Mouse (Mus musculus) mesoderm, embryonic 11.5 days (tissue): ENCODE measurements around the gene Phgdh.

Experiments used
- DNase-seq: peaks from one replicate; pipeline ENCODE4 v3.0.0-alpha.2; 2012; ENCODE audit warnings: low read depth, low spot score

The Phgdh gene

DNA sequence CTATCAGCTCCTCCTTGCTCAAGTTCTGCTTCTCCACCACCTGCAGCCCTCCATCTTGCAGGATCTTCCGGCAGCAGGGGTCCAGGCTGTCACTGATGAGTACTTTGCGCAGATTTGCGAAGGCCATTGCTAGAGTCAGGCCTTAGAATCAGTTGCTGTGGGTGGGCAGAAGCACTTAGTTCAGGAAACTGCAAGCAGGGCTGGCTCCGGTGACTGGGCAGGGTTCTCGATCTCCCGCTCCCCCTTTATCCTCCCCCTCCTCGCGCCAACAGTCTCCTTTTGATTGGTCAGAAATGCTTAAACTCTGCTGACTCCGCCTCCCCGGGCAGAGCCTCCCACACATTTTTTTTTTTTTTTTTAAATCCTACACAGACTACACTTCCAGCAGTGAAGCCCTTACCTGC lies at the start of gene Phgdh:
Gene Phgdh (minus strand): TSS at position 285 of the 404 bp plus-strand sequence.
- peak; percentile 90 for DNase-seq

DNA sequence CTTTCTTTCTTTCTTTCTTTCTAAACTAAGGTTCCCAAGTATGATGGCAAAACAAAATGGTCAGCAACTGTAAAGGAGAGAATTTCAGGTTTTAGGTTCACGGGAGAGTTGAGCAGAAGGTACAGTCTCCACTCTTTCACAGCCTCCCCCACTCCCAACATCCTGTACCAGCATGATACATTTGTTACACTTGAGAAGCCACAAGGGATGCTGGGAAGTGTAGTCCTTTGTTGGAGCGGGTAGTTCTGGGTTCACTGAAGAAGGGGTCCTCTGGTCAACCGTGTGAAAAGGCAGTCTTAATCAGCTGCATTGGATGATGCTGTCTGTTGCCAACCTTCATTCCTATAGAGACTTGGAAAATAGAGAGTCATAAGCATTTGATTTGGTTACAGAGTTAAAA lies 49.5 kb upstream of the Phgdh start:
- no peak for DNase-seq

DNA sequence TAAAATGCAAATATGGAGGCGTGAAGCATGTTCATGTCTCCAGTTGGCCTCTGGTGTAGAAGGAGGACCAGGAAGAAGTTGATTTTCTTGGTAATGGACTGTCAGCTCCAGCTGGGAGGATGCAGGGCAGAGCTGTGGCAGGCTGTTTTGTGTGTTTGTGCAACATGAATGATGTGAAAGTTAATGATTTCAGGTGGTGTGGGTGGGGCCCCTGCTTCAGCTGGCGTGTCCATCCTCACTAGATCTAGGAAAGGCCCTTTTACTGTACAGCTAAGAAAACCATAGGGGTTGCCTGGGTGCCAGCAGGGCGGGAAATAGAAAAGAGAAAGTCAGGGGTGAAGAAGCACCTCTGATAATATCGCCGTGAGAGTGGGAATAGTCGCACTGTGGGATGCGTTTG lies 48.0 kb upstream of the Phgdh start:
- DNase-seq: no peak

DNA sequence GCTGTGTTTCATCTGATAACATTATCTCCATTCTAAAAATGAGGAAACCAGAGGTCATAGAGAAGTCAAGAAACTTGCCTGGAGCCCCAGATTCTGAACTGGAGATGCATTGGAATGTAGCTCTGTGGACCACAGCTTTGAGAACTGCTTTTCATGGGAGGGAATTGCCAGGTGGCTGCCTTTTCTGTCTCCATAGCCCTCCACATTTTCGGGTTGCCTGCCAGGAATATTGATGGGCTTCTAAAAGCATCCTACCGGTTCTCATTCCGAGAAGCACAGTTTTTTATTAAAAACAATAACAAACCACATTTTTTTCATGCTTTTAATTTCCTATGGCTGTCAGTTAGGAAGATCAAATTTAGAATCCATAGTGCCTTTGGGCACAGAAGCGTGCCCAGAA lies 47.3 kb upstream of the Phgdh start:
- no peak for DNase-seq

DNA sequence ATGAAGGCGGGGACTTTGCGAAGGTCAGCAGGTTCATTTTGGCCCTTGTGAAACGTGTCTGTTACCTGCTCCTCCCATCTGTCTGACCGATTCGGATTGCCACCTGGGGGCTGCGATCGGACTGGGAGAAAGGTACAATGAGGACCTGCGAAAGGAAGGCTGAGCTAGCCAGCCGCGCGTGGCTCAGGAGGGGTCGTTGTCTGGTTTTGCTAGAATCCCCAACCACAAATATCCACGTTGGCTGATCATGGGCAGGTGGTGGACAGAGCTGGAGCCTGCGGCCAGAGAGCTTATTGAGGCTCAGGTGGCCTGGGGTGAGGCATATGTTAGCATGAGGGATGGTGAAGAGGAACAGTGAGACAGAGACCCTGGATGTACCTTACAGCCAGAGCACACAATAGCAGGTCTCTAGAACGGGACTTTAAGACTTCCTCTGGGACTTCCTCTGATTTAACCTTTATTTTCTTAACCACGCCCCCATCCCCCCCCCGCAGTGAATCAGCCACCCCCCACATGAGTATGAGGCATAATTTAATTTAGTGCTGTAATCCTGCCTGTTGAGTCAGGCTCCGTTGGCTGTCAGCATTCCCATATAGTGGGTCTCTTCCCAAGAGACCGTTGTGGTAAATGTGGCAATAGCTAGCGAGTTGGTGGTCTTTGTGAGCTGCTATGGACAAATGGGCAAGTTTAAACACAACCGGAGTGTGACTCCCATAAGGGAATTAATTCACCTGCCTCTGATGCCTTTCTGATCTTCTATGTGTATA lies 43.4 kb upstream of the Phgdh start:
- DNase-seq: no peak

DNA sequence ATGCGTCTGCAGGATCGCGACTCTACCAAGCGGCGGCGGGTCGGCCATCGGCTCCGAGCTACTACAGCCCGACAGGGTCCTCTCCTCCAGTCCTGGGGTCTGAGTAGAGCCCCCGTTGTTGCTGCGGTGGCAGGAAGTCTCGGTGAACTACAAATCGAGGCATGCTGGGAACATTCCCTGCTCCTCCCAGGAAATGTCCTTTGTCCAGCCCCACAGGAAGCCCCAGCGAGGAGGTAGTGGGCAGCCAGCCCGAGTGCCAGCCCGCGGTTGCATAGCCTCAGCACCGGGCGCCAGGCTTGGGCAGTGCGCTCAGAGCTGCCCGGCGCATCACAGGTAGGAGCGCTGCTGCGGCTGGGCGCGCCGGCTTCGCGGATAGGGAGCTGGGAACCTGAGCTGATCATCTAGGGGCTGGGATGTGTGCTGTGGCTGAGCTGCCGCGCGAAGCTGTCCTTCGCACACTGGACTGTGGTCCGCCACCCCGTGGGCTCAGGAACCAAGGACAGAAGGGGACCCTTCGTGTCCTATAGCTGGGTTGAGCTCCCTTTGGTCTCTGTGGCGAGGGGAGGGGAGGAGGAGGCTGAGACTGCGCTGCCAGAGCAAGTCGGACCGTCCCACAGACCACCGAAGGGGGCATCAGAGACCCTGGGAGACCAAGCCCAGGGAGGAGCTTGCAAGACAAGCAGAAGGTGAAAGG lies 42.6 kb upstream of the Phgdh start, which contains the start of gene Zfp697:
Gene Zfp697 (plus strand): TSS at position 216 of the 694 bp plus-strand sequence.
- DNase-seq: peak; percentile 89

DNA sequence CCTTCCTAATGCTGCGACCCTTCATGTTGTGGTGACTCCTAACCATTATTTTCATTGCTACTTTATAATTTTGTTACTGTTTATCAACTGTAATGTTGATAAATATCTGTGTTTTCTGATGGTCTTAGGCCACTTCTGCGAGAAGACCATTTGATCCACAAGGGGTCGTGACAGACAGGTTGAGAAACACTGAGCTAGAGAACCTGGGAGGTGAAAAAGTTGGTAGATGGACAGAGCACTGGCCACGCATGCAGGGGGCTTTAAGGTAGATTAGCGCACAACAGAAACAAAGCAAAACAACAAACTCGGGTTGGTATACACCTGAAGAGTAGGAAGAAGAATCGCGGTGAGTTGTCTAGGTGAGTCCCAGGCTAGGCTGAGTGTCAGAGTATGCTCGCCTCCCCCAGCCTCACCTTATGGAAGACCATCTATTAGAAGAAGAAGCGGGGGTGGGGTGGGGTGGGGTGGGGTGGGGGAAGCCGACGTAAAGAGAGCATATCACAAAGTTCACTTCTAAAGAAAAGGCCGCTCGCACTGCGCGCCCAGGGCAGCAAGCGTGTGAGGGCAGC lies 42.0 kb upstream of the Phgdh start:
- DNase-seq: peak; percentile 23

DNA sequence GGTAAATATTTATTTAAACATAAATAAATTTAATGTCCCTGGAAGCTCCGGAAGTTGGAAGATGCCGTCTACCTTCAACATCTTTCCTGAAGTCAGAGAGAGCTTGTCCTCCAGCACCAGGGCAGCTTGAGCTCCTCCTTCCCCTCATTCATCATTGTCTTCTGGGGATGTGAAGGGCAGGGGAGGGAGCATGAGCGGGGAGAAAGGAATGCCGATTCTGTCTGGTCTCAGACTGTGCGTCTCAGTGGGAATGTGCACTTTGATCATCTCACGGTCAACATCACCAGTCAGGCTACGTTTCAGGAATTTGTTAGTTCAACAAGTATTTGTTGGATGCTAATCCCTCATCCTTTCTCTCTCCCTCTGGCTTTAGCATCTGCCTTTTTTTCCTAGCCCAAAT lies 39.4 kb upstream of the Phgdh start:
- DNase-seq: peak; percentile 82

DNA sequence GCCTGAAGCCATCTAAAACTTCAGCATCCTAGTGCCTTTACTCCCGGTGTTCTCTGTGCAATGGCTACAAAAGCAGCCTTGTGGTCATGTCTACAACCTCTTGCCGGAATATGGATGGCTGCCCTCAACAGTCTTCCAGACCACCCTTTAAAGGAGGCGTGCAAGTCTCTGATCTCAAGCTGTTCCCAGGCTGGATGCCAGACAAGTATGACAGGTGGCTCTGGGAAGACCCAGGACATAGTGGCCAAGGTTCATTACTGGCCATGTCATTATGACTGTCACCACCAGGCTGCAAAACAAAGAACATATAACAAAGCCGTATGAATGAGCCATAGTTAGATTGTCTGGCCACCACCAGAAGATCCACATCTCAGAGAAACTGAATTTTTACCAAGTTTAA lies 38.5 kb upstream of the Phgdh start:
- no peak for DNase-seq

DNA sequence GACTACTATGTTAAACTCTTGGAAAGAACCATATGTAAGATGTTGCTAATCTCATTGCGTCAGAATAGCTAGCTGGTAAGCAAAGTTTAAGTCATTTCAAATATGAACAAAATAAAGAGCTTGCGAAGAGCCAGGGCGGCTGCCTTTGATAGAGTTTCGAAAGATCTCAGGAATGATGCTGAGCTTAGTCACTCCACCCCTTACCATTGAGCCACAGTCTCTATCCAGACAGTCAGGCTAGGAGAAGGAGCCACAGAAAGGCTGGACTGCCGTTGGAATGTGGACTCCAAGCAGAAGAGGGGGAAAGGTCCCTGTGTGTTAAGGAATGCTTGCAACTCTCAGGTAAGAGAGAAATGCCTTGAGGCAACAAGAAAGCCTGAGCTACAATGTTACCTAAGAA lies 35.2 kb upstream of the Phgdh start:
- DNase-seq: no peak

DNA sequence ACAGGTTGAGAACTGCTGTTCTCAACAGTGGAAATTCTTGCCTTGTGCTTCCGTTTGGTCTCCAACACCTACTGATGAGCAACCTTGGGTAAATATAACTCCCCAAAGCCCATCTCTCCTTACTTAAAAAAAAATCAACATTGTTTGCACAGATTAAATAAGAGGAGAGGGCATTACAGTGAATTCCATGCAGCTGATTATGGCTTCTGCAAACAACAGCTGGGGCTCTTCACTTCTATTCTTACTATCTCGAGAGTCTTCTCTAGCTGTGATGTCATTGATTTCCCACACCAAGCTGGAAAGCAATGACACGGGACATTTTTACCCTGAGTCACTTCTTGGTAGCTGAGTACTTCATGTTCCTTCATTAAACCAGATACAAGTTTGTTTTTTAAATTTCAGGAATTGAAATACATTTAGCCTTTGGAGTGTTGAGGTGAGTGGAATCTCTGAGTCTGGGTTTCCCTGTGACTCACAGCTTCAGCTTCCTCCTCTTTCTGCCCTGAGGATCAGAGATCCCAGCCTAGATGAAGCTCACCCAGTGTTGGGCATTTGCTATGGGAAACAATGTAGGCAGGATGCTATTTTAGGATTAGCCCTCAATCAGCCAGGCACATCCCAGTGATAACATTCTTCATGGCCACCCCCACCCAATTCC lies 34.4 kb upstream of the Phgdh start:
- no peak for DNase-seq

DNA sequence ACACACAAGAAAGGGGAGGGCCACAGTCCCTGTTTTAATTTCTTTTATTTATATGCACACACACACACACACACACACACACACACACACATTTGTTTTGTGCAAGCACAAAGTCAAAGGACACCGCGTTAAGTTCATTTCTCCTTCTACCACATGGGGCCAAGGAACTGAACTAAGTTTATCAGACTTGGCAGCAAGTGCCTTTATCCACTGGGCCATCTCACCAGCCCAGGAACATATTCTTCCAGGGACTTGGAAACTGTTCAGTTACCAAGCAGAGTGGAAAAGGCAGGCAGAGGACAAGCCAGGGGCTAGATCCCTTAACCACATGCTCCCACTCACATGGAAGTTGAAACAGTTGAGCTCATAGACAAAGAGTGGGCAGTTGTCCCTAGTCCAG lies 29.0 kb upstream of the Phgdh start:
- no peak for DNase-seq

DNA sequence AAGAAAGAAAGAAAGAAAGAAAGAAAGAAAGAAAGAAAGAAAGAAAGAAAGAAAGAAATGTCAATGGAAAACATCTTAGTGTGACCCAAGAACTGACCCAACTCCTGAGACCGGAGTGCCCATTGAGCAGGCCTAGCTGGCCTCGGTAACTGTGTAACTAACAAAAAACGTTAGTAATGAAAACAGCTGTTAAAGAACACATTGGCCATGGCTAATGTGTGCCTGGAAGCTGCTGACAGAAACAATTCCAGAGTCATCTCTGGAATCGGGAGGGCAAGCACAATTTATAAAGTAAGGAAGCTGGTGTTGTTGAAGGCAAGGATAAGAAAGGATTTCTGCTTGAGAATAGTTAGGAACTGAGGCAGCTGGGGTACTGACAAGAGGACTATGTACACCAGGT lies 28.5 kb upstream of the Phgdh start:
- no peak for DNase-seq

DNA sequence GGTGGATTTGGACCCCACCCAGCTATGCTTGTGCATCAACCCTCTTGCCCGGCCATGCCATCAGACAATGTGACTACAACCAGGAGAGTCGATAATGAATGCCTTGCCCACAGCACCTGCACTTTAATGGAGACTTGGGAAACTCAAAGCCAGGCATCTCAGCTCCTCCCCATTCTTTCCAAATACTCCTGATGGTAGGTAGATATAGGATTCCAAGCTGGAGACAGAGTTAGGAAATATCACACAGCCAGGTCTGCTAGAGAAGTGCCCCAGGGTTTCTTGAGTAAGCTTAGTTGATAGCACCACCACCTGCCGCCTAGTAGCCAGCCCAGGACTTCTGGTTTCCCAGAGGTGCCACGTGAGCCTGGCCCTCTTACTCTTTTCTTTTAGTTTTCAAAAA lies 27.0 kb upstream of the Phgdh start:
- no peak for DNase-seq

DNA sequence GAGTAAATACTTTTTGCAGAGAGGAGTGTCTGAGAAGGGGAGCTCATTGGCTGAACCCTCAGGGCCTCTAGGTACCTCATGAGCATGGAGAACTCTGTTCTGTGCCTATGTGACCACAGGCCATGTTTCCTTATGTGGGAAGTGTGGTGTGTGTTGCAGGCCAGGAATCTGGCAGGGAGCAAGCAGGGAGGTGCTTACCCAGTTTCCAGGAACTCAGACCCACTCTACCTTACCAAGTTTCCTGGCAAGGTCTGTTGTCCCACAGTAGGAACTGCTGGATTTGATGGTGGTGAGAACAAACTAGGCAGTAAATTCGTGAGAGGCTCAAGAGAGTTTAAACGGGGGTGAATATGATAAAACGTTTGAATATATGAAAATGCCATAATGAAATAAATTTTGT lies 26.3 kb upstream of the Phgdh start:
- DNase-seq: no peak

DNA sequence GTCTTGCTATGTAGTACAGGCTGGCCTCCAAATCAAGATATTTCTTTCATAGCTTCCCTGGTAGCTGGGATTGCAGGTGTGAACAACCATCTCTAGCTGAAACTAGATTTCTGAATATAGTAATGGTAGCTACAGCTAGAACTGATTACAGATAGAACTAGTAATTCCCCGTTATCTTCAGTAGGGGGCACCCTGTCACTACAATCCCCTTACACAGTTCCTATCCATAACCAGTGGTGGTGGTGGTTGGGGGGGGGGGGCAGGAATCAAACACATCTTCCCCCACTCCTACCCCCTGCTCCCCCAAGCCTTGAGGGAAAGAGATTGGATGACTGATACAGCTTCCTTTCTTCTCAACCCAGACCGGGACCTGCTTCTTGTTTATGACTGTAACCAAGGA lies 23.0 kb upstream of the Phgdh start:
- no peak for DNase-seq

DNA sequence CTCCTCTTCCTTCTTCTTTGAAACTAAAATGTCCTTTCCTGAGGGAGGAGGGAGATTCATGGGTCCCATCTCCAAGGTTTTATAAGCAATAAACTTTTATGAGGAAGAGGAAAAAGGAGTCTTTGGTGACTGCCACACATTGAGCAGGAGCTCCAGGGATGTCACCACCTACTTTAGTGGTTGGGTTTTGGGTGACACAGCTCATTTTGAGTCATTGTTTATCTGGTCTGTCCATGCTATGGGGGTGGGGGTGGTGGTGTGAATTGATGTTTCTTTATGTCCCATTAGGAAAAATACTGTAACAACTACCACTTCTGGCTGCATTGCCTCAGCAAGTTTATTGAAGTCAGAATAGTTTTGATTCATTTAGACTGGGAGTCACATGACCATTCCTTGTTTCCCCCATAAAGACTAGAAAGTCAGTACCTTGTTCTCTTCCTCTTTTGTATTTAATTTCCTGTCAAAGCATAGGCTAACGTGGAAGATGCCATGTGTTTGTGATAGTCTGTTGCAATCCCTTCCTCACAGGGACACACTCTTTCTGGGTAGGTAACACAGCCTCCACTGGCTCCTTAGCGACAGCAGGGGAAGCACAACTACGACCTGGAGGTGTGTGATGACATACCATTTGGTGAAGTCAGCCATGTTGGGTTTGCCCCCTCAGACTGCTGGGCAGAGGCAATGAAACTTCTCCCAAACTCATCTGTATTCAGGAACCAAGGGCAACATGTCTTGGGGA lies 17.0 kb upstream of the Phgdh start:
- no peak for DNase-seq

DNA sequence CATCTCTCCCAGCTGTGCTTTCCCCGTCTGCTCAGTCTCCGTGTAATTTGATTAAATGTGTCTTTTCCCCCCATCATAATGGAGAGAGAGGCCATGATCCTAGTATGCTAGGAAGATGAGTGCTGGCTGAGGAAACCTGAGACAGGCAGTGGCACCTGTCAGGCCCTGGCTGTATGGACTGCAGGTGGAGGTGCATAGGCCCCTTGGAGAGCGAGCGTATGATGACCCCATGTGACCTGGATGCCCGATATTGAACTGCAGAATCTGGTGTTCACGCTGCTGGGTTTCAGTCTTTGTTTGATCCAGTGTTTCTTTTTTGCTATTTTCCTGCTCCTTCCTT lies 16.2 kb upstream of the Phgdh start:
- DNase-seq: no peak

DNA sequence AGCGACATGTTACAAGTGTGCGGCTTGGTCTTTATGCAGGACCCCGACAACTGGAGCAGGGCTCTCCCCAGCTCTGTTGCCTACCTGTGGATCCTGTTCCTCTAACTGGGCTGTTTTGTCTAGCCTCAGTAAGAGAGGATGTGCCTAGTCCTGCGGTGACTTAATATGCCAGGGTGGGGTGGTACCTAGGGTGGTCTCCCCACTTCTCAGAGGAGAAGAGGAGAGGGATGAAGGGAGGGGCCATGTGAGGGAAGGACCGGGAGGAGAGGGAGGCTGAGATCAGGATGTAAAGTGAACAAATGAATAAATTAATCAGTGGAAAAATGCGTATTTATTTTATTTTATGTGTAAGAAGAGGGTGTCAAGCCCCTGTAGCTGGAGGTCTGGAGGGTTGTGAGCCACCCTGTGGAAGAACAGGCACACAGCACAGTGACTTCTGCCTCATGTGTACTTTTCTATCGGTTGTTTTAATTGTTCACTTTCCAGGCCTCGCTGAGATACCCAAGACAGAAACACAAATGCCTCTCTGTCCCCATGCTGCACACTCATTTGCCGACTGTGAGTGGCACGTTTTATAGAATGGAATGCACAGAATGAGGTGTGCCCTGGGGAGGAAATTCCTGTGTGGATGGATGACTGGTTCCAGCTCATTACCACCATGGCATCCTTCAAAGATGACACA lies 15.7 kb upstream of the Phgdh start:
- DNase-seq: peak; percentile 85

DNA sequence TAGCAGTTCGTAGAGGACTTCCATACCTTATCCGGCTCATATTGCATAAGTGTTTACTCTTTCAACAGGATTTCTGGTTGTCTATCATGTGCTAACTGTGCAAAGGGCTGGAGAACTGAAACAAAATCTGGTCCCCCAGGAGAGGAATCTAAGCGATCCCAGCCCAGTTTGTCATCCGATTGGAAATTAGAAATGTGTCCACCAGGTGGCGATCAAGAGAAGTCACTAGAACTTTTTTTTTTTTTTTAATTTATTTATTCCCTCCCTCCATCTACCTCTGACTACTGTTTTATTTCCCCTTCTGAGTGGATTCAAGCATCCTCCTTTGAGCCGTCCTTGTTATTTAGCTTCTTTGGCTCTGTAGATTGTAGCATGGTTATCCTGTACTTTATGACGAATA lies 14.1 kb upstream of the Phgdh start:
- DNase-seq: peak; percentile 75

DNA sequence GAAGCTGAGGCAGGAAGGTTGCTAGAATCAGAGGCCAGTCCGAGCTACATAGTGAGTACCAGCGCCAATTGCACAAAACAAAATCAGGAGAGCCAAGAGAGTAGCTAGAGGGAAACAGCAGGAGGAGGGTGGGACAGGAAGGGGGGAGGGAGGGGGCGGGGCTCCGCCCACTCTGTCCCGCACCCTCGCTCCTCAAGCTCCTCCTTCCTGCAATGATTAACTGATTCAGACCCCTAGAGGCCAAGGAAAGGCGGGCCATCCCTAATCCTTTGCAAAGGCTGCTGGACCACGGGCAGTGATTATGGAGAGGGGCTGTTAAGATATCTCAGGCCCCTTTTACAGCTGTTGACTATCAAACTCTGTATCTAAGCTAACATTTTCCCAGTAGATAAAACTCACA lies 8.9 kb upstream of the Phgdh start:
- no peak for DNase-seq
